ENCODE assay signal across 8 mouse cellular contexts in the genomic region with DNA sequence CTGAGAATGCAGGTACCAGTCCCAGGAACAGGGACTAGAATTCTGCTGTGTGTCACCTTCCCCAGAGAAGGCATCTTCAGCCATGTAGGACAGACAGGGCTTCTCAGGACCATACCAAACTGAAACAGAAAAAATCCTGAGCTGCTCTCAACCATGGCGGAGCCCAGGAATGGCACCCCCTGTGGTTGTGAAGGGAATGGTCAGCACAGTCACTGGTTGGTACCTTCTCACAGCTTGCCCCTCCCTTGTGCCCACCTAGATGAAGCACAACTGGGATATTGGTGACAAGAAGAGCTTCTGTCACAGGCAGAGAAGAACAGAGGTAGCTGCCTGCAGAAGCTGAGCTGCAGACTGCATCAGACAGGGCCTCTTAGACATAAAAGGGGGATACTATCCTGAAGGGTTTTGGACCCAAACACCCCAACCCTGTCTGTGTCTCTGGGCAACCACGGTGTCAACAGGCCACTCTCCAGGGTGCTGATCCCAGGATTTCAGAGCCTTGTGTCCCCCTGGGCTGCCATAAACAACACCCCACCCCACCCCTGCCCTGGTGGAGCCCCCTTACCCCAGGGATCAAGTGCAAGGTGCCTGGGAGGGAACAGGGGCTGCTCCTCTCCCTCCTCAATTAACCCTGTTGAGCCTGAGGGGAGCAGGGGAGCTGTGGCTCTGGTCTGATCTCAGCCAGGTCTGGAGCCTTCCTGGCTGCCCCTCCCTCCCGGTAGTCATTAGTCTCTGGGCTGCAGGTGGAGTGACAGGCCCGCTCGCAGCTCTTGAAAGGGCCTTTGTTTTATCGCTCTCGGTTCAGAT.
DNase-seq lines count a peak whose midpoint lies in the region; ATAC-seq and TF ChIP-seq lines count a peak whose summit lies in the region.
"Had no signal": no experiment of that assay in that cellular context is flagged by ENCODE, and none has a peak within 500 bp of the region (broad histone marks: within the 10 kb centered on the region; RNA-seq: fewer than 3 reads in every experiment).

No protein-coding gene starts in this region.

- 11% methylated on average over 7 of the region's 7 CpGs for WGBS in midbrain, embryonic 12.5 days

- H3K36me3 ChIP-seq in E14TG2a.4 (ENCODE audit: insufficient read depth, low read length), result no peaks in the 10 kb centered on the region
- no peaks in the 10 kb centered on the region for H3K36me3 ChIP-seq in midbrain, embryonic 12.5 days
- H3K36me3 ChIP-seq: heart, embryonic 10.5 days had no signal

- H3K9ac ChIP-seq in midbrain, embryonic 12.5 days (replicated peaks), result 0 out of 2 replicates have a peak overlapping the region, but pooled peaks have one; percentile 1

- 0 out of 2 replicates have a peak overlapping the region, but pooled peaks have one; percentile 4 for H3K4me3 ChIP-seq in E14TG2a.4 (replicated peaks; ENCODE audit: low read length)
- no peak overlapping the region for H3K4me3 ChIP-seq in midbrain, embryonic 12.5 days
- H3K4me3 ChIP-seq: heart, embryonic 10.5 days had no signal

- peak; percentile 50 for ATAC-seq in midbrain, embryonic 12.5 days (ENCODE audit: low FRiP score, low read depth)

- no peaks in the 10 kb centered on the region for H3K27me3 ChIP-seq in E14TG2a.4 (ENCODE audit: insufficient read depth, low read length)
- no peaks in the 10 kb centered on the region; the same call in 1 of the 2 replicates for H3K27me3 ChIP-seq in midbrain, embryonic 12.5 days

- peak; percentile 35 for TF ChIP-seq CTCF in E14TG2a.4 (conservative IDR thresholded peaks at IDR 0.05; ENCODE audit: low read length)

- peak overlapping the region; percentile 87 for H3K27ac ChIP-seq in midbrain, embryonic 12.5 days (replicated peaks)

- H3K4me1 ChIP-seq in E14TG2a.4 (replicated peaks; ENCODE audit: low read depth, low read length), result peaks cover 31% of the 10 kb centered on the region
- peaks cover 67% of the 10 kb centered on the region for H3K4me1 ChIP-seq in midbrain, embryonic 12.5 days

- intact Hi-C loops in heart, postnatal 10 days (cut with DNase I), result no loop called here

- peak; percentile 31 for DNase-seq in NIH3T3 (ENCODE audit: low read depth)
- peak; percentile 63 for DNase-seq in forelimb bud, embryonic 11.5 days (ENCODE audit: low read depth, low spot score)
- no peak for DNase-seq in heart, postnatal 10 days
- DNase-seq in urinary bladder, postnatal 36 days (ENCODE audit: low spot score in 2 of 2), result no peak
- DNase-seq in right cerebral cortex, postnatal 4 days, result no peak

- H3K9me3 ChIP-seq in E14TG2a.4 (ENCODE audit: low read length), result no peaks in the 10 kb centered on the region
- H3K9me3 ChIP-seq in midbrain, embryonic 12.5 days, result no peaks in the 10 kb centered on the region
- H3K9me3 ChIP-seq: heart, embryonic 10.5 days had no signal

- 0 out of 2 replicates have a peak overlapping the region, but pooled peaks have one; percentile 0 for H3K4me2 ChIP-seq in midbrain, embryonic 12.5 days (replicated peaks)

Comparison
In these comparisons a context has a peak if more than half of its experiments do, and no peak if none do; other contexts are left out.
1. DNase-seq: peak in NIH3T3 (single experiment) and forelimb bud, embryonic 11.5 days (single experiment); none in heart, postnatal 10 days (0 of 2), urinary bladder, postnatal 36 days (0 of 2) and right cerebral cortex, postnatal 4 days (single experiment).